Mouse (Mus musculus) megakaryocyte, embryonic 14.5 days (primary cell): ENCODE results near the gene Ppp2r1b. TPM values are rescaled to one million over a fixed set of nuclear protein-coding genes. Genes with fewer than 3 reads are reported as not detected.
"Not testable (repeated sequence)": the region's sequence is repeated elsewhere in the genome, so short reads cannot be mapped to it uniquely, and the experiment has no call there.

ENCODE experiments used
- H3K27me3 ChIP-seq: replicated peaks from 2 replicates; pipeline ENCODE3; 2012; ENCODE audit warnings: inconsistent platforms
- H3K36me3 ChIP-seq: replicated peaks from 2 replicates; pipeline ENCODE3; 2012; ENCODE audit warnings: low read length, inconsistent platforms, mixed read lengths
- H3K4me1 ChIP-seq: 2 replicates; pipeline ENCODE4 v1.6.1; 2012; ENCODE audit warnings: inconsistent platforms
- H3K4me3 ChIP-seq: replicated peaks from 2 replicates; pipeline ENCODE3; 2012; ENCODE audit warnings: moderate library complexity, mild to moderate bottlenecking, inconsistent platforms
- H3K9me3 ChIP-seq: 2 replicates; pipeline ENCODE4 v1.6.1; 2012; ENCODE audit warnings: inconsistent platforms
- FLI1 ChIP-seq: IDR thresholded peaks from 2 replicates; pipeline ENCODE4 v1.6.1; 2012; ENCODE audit warnings: low read length, inconsistent platforms, mixed read lengths
- GATA1 ChIP-seq: IDR thresholded peaks from 3 replicates; pipeline ENCODE4 v1.6.1; 2012; ENCODE audit warnings: mixed read lengths, low read length, inconsistent platforms, borderline replicate concordance
- polyA plus RNA-seq: library from polyadenylated mRNA; stranded (reverse); fragments of >175 nt; gene quantifications from 2 replicates; pipeline ENCODE4 v1.2.3, GENCODE M21; 2012; ENCODE audit warnings: low replicate concordance; ENCODE audit not compliant: insufficient read depth

The Ppp2r1b gene
- polyA plus RNA-seq, 1 experiment: 1.4 TPM

GRCm38 (mm10) chr9:50813796-50814195 is 31.3 kb upstream of the Ppp2r1b start:
- peaks cover 56% of the 10 kb centered on the region for H3K4me1 ChIP-seq
- H3K36me3 ChIP-seq: peaks cover 78% of the 10 kb centered on the region
- TF ChIP-seq GATA1 (no peak), FLI1 (no peak)
- no peaks in the 10 kb centered on the region for H3K27me3 ChIP-seq
- no peak overlapping the region for H3K4me3 ChIP-seq
- H3K9me3 ChIP-seq: no peaks in the 10 kb centered on the region

- Histone ChIP-seq H3K27me3 (no peaks in the 10 kb centered on the region), H3K4me1 (peaks cover 43% of the 10 kb centered on the region), H3K4me3 (no peak overlapping the region), H3K36me3 (peaks cover 74% of the 10 kb centered on the region), H3K9me3 (no peaks in the 10 kb centered on the region)
- TF ChIP-seq GATA1 (no peak), FLI1 (no peak)
These were observed 29.4 kb upstream of the Ppp2r1b start for GRCm38 (mm10) chr9:50815666-50816065.

DNA sequence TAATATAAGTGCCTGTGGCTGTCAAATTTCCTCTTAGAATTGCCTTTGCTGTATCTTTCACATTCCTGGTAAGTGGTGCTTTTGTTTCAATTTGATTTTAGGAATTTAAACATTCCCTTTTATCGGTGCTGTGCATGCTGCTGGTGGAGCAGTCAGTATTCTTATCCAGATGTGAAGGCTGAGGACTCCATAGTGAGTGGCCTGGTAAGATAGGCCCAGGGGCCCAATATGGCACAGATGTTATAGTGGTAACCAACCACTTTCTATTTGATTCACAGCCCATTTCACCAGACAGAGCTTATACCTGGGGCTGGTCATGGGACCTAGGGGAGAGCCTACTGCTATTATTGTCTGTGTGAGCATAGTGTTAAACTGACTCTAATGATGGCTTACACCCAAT is 28.6 kb upstream of the Ppp2r1b start:
- Histone ChIP-seq H3K27me3 (no peaks in the 10 kb centered on the region), H3K4me1 (peaks cover 36% of the 10 kb centered on the region), H3K4me3 (no peak overlapping the region), H3K9me3 (no peaks in the 10 kb centered on the region), H3K36me3 (peaks cover 75% of the 10 kb centered on the region)
- TF ChIP-seq FLI1: no peak
- TF ChIP-seq GATA1: no peak

GRCm38 (mm10) chr9:50818050-50818449 is 27.1 kb upstream of the Ppp2r1b start:
- H3K36me3 ChIP-seq: peaks cover 83% of the 10 kb centered on the region
- no peak for TF ChIP-seq GATA1
- TF ChIP-seq FLI1: no peak
- no peaks in the 10 kb centered on the region for H3K27me3 ChIP-seq
- peaks cover 21% of the 10 kb centered on the region for H3K4me1 ChIP-seq
- no peaks in the 10 kb centered on the region for H3K9me3 ChIP-seq
- no peak overlapping the region for H3K4me3 ChIP-seq

GRCm38 (mm10) chr9:50819716-50820115 is 25.4 kb upstream of the Ppp2r1b start:
- Histone ChIP-seq H3K4me3 (no peak overlapping the region), H3K4me1 (peaks cover 17% of the 10 kb centered on the region), H3K36me3 (peaks cover 84% of the 10 kb centered on the region), H3K27me3 (no peaks in the 10 kb centered on the region), H3K9me3 (no peaks in the 10 kb centered on the region)
- TF ChIP-seq GATA1: no peak
- no peak for TF ChIP-seq FLI1

DNA sequence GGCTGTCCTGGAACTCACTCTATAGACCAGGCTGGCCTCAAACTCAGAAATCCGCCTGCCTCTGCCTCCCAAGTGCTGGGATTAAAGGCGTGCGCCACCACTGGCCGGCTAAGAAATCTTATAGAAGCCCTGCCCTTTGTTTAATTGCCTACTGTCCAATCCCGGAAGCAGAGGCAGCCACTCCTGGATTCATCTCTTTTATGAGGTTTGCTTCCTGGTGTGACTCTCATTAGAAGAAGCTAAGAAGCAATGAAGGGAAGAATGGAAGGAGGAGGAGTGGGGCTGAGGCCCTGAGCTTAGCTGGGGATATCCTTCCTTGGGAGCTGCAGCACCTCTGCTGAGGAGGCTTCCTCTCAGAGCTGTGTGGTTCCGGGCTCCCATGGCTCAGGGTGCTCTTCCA is 23.4 kb upstream of the Ppp2r1b start:
- Histone ChIP-seq H3K36me3 (peaks cover 79% of the 10 kb centered on the region), H3K9me3 (no peaks in the 10 kb centered on the region), H3K27me3 (no peaks in the 10 kb centered on the region), H3K4me3 (no peak overlapping the region), H3K4me1 (peaks cover 14% of the 10 kb centered on the region)
- no peak for TF ChIP-seq FLI1
- TF ChIP-seq GATA1: no peak

DNA sequence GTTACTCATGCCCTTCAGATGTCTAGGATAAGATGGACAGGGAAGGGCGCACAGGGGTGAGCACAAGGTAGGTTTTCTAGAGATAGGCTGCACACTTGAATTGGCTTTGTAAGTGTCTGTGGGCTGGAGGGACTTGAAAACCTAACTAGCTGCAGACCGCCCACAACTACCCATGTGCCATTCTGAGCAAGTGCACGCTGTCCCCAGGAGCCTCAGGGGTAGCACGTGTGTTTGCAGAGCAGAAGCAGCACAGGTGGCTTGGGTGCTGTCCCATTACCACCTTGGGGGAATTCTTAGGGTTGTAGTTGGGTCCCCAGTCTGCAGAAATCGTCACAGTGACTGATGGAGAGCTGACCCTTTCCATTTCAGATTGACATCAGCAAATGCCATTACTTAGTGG is 22.9 kb upstream of the Ppp2r1b start:
- Histone ChIP-seq H3K4me3 (no peak overlapping the region), H3K27me3 (no peaks in the 10 kb centered on the region), H3K9me3 (no peaks in the 10 kb centered on the region), H3K4me1 (peaks cover 13% of the 10 kb centered on the region), H3K36me3 (peaks cover 78% of the 10 kb centered on the region)
- TF ChIP-seq FLI1: no peak
- no peak for TF ChIP-seq GATA1

GRCm38 (mm10) chr9:50823779-50824453 is 21.2 kb upstream of the Ppp2r1b start:
- peaks cover 10% of the 10 kb centered on the region for H3K4me1 ChIP-seq
- peaks cover under 1% of the 10 kb centered on the region; the same call in 1 of the 2 replicates for H3K9me3 ChIP-seq
- no peak overlapping the region for H3K4me3 ChIP-seq
- peaks cover 81% of the 10 kb centered on the region for H3K36me3 ChIP-seq
- TF ChIP-seq FLI1: no peak
- TF ChIP-seq GATA1: no peak
- no peaks in the 10 kb centered on the region for H3K27me3 ChIP-seq

DNA sequence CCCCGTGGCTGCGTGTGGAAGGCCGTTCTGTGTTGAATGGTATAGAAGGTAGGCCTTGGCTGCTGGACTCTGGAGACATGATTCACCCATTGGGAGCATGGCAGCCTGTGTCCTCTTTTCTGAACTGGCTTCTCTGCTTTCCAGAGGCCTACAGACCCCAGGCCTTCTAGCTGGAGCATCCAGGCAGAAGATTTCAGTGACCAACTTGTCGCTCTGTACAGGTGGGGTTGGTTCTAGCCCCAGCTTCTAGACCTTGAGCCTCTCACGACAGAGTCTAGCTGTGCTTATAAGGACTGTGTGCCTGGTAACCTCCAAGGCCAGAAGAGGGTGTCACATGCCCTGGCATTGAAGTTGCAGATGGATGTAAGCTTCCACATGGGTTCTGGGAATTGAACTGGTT is 13.6 kb upstream of the Ppp2r1b start:
- H3K9me3 ChIP-seq: peaks cover 9% of the 10 kb centered on the region
- H3K4me3 ChIP-seq: no peak overlapping the region
- H3K36me3 ChIP-seq: peaks cover 75% of the 10 kb centered on the region
- TF ChIP-seq GATA1 (no peak), FLI1 (no peak)
- H3K27me3 ChIP-seq: no peaks in the 10 kb centered on the region
- H3K4me1 ChIP-seq: peaks cover 37% of the 10 kb centered on the region

DNA sequence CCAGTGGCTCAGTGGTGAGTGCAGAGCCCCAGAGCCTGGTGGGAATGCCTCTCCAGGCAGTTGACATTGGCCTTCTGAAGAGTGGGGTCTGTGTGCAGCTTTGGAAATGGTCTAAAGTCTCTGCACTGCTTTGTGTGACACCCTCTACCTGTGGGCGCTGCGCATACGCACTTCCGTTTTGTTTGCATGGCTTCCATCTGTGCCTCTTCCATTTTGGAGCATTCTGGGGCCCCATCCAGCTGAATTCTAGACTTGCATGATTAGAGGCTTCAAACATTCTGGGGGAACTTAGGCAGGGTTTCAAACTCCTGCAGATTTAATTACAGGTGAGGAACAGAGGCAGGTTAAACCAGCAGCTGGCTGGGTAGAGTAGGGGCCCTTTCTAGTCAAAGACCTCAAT is 12.9 kb upstream of the Ppp2r1b start:
- Histone ChIP-seq H3K4me3 (no peak overlapping the region), H3K4me1 (peaks cover 37% of the 10 kb centered on the region), H3K27me3 (no peaks in the 10 kb centered on the region), H3K36me3 (peaks cover 75% of the 10 kb centered on the region), H3K9me3 (peaks cover 9% of the 10 kb centered on the region)
- no peak for TF ChIP-seq FLI1
- no peak for TF ChIP-seq GATA1

- H3K36me3 ChIP-seq: peaks cover 73% of the 10 kb centered on the region
- not testable (repeated sequence) for H3K9me3 ChIP-seq, H3K27me3 ChIP-seq, H3K4me3 ChIP-seq
- peaks cover 37% of the 10 kb centered on the region for H3K4me1 ChIP-seq
These were observed 12.5 kb upstream of the Ppp2r1b start for GRCm38 (mm10) chr9:50832582-50832981.
